Mouse (Mus musculus): ENCODE measurements around the gene Pde8b. TPM values are rescaled to one million over a fixed set of nuclear protein-coding genes. Genes with fewer than 3 reads are reported as not detected.
A peak's percentile ranks its signal among the peaks of the same experiment; 100 is the strongest.

The Pde8b gene
- total RNA-seq (2014; rRNA removed) (26.4 and 30.6 TPM in 2 replicates), polyA plus RNA-seq (2015; fragmentation: Nextera tagmentation; extraction: Ambion mirVana) (7.6 and 8.1 TPM in 2 replicates)

DNA sequence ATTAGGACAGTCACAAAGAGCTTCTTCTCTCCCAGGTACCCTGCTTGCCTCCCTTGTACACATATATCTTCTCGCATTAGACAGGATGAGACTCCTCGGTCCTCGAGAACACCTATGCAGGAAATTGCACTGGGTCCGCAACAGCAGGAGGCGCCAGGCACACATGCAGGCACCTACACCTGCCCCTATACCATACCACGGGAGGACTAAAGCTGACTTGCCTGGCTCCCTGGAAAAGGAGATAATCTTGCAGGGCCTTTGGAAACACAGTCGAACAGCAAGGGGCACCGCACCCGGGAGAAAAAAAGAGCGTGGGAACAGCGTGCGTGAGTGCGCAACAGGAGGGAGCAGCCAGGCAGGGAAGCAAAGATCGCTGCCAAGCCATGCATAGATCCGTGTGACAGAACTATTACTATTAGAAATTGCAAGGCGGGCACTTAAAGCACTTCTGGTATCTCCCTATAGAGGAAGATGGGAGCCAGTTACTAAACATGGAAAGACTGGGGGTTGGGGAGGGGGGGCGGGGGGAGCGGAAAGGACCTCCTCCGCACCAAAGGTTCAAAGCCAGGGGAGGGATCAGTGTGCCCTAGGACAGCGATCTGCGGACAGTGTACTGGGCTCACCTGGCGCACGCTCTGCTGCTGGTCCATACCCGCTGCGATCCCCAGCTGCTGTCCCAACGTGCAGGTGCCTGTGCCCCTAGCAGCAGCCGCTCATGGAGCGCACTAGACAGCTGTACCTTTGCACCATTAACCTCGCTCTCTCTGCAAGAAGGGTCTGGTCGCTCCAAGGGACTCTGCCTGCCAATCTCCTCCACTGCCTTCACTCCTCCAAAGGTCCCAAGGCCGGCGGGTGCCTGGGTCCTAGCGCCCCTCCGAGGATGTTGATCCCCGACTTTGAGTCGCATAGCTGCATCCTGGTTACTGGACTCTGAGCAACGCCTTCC, at the start of gene Pde8b:
TSS of gene Pde8b (minus strand) at position 826 of the 946 bp plus-strand sequence.
- Histone ChIP-seq H3K4me3 (ENCODE audit: low read length) (peak within 1 kb of the TSS; percentile 48), H3K36me3 (ENCODE audit: insufficient read depth, low read length) (no peaks in the 10 kb centered on the region)
- ATAC-seq, result peak; percentile 47; the same call in 1 of the 2 replicates

DNA sequence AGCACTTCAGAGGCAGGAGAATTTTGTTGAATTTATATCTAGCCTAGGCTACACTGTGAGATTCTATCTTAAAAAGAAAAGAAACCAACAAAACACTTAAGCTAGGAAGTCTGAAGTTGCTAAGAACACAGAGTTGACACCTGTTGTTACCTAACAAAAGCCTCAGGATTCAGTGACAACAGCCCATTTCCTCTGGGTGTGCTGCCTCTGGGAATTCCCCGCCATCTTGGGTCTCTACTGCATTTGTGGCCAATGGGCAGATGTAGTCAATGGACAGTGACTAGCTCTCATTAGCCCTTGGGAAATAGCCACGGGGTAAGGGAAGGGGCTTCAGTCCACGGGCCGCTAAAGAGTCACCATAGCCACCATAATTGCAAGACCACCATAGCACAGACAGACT, 41.8 kb upstream of the Pde8b start:
- WGBS, result 27% methylated on average over 4 of the region's 4 CpGs
- no peaks in the 10 kb centered on the region for H3K27me3 ChIP-seq (ENCODE audit: insufficient read depth, low read length)
- TF ChIP-seq CTCF (IDR thresholded peaks at IDR 0.05; ENCODE audit: low read depth), result no peak

More for the DNA sequence above, at the start of gene Pde8b:
- Histone ChIP-seq H3K4me1 (ENCODE audit: insufficient read depth, low read length) (0 out of 2 replicates have a peak, but pooled peaks cover 5% of the 10 kb centered on the region), H3K9ac (replicated peaks; ENCODE audit: low read length) (peak within 1 kb of the TSS; percentile 28; the same call in 1 of the 2 replicates), H3K27ac (no peak within 1 kb of the TSS), H3K27me3 (ENCODE audit: insufficient read depth, low read length) (no peaks in the 10 kb centered on the region; the same call in 1 of the 2 replicates), H3K9me3 (ENCODE audit: low read length) (no peaks in the 10 kb centered on the region), H3K4me2 (ENCODE audit: low read depth, low read length) (peak within 1 kb of the TSS; percentile 91)
- TF ChIP-seq CTCF (IDR thresholded peaks at IDR 0.05; ENCODE audit: low read depth), result peak; percentile 28; the same call in 1 of the 2 replicates
- WGBS, result 6% methylated on average over 36 of the region's 37 CpGs
- peak; percentile 39 for DNase-seq (ENCODE audit: low spot score)

DNA sequence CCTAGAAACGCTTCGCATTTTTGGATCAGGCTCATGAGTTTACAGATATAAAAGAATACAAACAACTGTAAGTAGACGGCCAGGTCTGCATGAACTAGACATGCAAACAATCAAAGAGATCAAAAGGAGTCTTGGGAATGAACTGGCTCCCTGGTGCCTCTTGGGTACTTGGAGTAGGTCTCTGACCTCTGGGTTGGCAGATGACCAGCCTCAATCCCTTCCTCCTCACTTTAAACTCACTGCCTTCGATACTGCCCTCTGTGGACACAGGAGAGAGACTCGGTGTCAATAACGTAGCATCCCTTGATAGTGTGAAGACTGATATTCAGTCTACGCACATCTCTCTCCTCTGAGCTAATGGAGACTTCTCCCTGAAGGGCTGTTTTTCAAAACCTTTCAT, 37.9 kb upstream of the Pde8b start:
- TF ChIP-seq CTCF (IDR thresholded peaks at IDR 0.05; ENCODE audit: low read depth), result no peak
- no peaks in the 10 kb centered on the region for H3K4me1 ChIP-seq (ENCODE audit: insufficient read depth, low read length)
- 66% methylated on average over 7 of the region's 7 CpGs for WGBS
- no peak overlapping the region for H3K4me3 ChIP-seq (ENCODE audit: low read length)
- no peak overlapping the region for H3K27ac ChIP-seq
- H3K9ac ChIP-seq (replicated peaks; ENCODE audit: low read length), result no peak overlapping the region
- H3K9me3 ChIP-seq (ENCODE audit: low read length), result no peaks in the 10 kb centered on the region
- no peak overlapping the region for H3K4me2 ChIP-seq (ENCODE audit: low read depth, low read length)
- H3K27me3 ChIP-seq (ENCODE audit: insufficient read depth, low read length), result no peaks in the 10 kb centered on the region
- H3K36me3 ChIP-seq (ENCODE audit: insufficient read depth, low read length), result no peaks in the 10 kb centered on the region
- ATAC-seq (no peak), DNase-seq (ENCODE audit: low spot score) (no peak)

More for the DNA sequence above, 41.8 kb upstream of the Pde8b start:
- ATAC-seq (no peak), DNase-seq (ENCODE audit: low spot score) (no peak)
- H3K4me1 ChIP-seq (ENCODE audit: insufficient read depth, low read length), result no peaks in the 10 kb centered on the region
- H3K9me3 ChIP-seq (ENCODE audit: low read length), result no peaks in the 10 kb centered on the region
- H3K4me2 ChIP-seq (ENCODE audit: low read depth, low read length), result no peak overlapping the region
- H3K36me3 ChIP-seq (ENCODE audit: insufficient read depth, low read length), result no peaks in the 10 kb centered on the region
- H3K9ac ChIP-seq (replicated peaks; ENCODE audit: low read length), result no peak overlapping the region
- H3K27ac ChIP-seq, result no peak overlapping the region
- H3K4me3 ChIP-seq (ENCODE audit: low read length), result no peak overlapping the region

DNA sequence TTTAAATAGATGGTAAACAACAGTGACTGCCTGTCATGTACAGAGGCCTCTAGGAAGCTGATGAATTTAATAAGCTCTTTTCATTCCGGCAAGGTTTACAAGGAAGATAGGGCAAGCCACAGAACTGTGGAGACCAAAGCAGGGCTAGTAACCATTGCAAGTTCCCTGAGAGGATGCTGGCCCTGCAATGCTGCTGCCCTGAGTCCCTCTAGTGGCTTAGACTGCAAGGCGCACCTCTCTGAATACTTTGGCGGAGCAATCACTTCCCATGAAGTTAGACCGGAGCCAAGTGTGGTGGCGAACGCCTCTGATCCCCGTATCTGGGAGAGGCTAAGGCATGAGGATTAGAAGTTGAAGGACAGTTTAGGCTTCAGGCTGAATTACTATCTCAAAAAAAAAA, 36.9 kb upstream of the Pde8b start:
- DNase-seq (ENCODE audit: low spot score) (peak; percentile 92), ATAC-seq (peak; percentile 87)
- H3K9ac ChIP-seq (replicated peaks; ENCODE audit: low read length), result no peak overlapping the region
- H3K27me3 ChIP-seq (ENCODE audit: insufficient read depth, low read length), result no peaks in the 10 kb centered on the region
- H3K4me3 ChIP-seq (ENCODE audit: low read length), result no peak overlapping the region
- 4% methylated on average over 7 of the region's 7 CpGs for WGBS
- H3K4me1 ChIP-seq (ENCODE audit: insufficient read depth, low read length), result no peaks in the 10 kb centered on the region
- no peaks in the 10 kb centered on the region for H3K36me3 ChIP-seq (ENCODE audit: insufficient read depth, low read length)
- no peak overlapping the region for H3K4me2 ChIP-seq (ENCODE audit: low read depth, low read length)
- TF ChIP-seq CTCF (IDR thresholded peaks at IDR 0.05; ENCODE audit: low read depth), result peak; percentile 97
- H3K27ac ChIP-seq, result no peak overlapping the region
- H3K9me3 ChIP-seq (ENCODE audit: low read length), result no peaks in the 10 kb centered on the region

DNA sequence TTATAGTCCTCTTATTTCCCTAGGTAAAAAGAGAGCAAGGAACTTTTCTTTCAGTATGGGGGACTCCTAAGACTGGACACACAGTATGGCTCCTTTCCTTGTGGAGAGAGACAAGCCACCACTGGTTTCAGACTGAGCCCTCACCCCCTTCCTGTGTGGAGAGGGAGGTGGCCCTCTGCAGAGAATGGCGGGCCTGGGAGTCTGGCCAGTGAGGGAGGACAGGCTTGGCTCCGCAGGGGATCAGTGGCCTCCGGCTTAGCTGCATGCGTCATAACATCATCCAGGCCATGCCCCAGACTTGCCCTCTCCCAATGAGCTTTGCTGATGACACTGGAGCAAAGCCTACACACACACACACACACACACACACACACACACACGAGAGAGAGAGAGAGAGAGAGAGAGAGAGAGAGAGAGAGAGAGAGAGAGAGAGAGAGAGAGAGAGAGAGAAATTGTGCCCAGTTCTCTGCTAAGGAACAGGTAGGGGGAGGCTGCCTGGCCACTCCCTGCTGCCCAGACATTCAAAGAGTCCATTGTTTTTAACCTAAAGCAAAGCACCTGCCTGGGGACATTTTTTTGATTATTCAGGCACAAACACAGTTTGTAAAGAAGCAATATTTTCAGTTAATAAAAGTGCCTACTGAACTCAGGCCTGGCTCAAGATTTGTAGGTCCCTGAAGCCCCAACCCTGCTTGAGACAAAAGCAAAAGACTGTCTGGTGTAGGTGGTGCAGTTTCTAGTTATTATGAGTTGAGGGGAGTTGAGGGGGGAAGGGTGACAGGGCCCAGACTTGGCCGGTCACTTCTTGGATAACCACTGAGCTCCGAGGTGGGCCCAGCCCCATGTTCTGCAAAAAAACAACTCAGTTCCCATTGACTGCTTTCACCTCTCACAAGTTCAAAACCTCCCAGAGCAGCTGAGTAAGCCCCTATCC, 31.9 kb upstream of the Pde8b start:
- Histone ChIP-seq H3K4me1 (ENCODE audit: insufficient read depth, low read length) (no peaks in the 10 kb centered on the region), H3K9ac (replicated peaks; ENCODE audit: low read length) (no peak overlapping the region), H3K36me3 (ENCODE audit: insufficient read depth, low read length) (no peaks in the 10 kb centered on the region), H3K27ac (no peak overlapping the region), H3K4me2 (ENCODE audit: low read depth, low read length) (no peak overlapping the region), H3K9me3 (ENCODE audit: low read length) (no peaks in the 10 kb centered on the region), H3K4me3 (ENCODE audit: low read length) (no peak overlapping the region), H3K27me3 (ENCODE audit: insufficient read depth, low read length) (no peaks in the 10 kb centered on the region)
- DNase-seq (ENCODE audit: low spot score) (peak; percentile 21), ATAC-seq (0 out of 2 replicates have a peak, but pooled peaks have one; percentile 40)
- WGBS, result 39% methylated on average over 6 of the region's 7 CpGs
- no peak for TF ChIP-seq CTCF (IDR thresholded peaks at IDR 0.05; ENCODE audit: low read depth)

DNA sequence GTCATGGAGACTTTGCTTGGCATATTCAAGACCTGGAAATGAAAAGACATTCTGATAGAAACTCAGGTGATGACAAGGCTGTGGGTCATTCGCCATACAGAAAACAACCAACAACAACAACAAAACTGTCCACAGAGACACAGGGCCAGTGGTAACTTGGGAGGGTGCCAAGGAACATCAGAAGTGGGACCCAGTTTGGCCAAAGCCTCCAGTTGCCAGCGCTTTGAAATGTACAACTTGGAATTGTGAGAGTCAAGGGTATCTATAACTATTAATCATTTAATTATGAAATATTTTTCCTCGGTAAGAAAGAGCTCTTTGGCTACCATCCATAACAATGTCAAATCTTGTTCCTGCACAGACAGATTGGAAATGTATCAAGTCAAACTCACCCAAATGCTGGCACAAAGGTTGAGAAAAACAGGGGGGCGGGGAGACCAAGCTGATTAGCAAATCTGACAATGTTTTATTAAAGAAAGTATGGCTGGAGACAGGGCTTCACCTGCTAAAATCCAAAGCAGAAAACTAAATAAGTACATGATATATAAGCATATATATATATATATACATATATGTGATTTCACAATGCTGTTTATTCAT, 28.4 kb upstream of the Pde8b start:
- no peaks in the 10 kb centered on the region for H3K9me3 ChIP-seq (ENCODE audit: low read length)
- H3K4me1 ChIP-seq (ENCODE audit: insufficient read depth, low read length), result no peaks in the 10 kb centered on the region
- H3K27me3 ChIP-seq (ENCODE audit: insufficient read depth, low read length), result no peaks in the 10 kb centered on the region
- TF ChIP-seq CTCF (IDR thresholded peaks at IDR 0.05; ENCODE audit: low read depth), result no peak
- H3K27ac ChIP-seq, result no peak overlapping the region
- H3K36me3 ChIP-seq (ENCODE audit: insufficient read depth, low read length), result no peaks in the 10 kb centered on the region
- H3K9ac ChIP-seq (replicated peaks; ENCODE audit: low read length), result no peak overlapping the region
- no peak for ATAC-seq
- no peak overlapping the region for H3K4me3 ChIP-seq (ENCODE audit: low read length)
- no peak for DNase-seq (ENCODE audit: low spot score)
- H3K4me2 ChIP-seq (ENCODE audit: low read depth, low read length), result no peak overlapping the region
- 80% methylated on average over 4 of the region's 4 CpGs for WGBS

Measured in hindbrain, postnatal 0 days (tissue).